Mouse (Mus musculus) kidney, postnatal 0 days (tissue): ENCODE measurements around the gene Taldo1. TPM values are rescaled to one million over a fixed set of nuclear protein-coding genes. Genes with fewer than 3 reads are reported as not detected.
A peak's percentile ranks its signal among the peaks of the same experiment; 100 is the strongest.

Source experiments
- ATAC-seq: fragments of 200-750 bp; cut with Nextera tagmentation; replicated peaks from 2 replicates; pipeline ENCODE4 v1.8.0; 2017; ENCODE audit warnings: low read depth, moderate number of reproducible peaks, moderate TSS enrichment, moderate library complexity; ENCODE audit not compliant: low FRiP score
- DNase-seq: peaks from one replicate; pipeline ENCODE4 v3.0.0-alpha.2; 2016; ENCODE audit warnings: low spot score
- H3K27ac ChIP-seq: fragments of 300-500 bp; sonication (generic); 2 replicates; pipeline ENCODE4 v1.5.1; 2014; ENCODE audit warnings: mild to moderate bottlenecking
- H3K27me3 ChIP-seq: fragments of 300-500 bp; sonication (generic); 2 replicates; pipeline ENCODE4 v1.6.1; 2014; ENCODE audit warnings: low read length, mixed read lengths; ENCODE audit not compliant: insufficient read depth
- H3K36me3 ChIP-seq: fragments of 300-500 bp; sonication (generic); 2 replicates; pipeline ENCODE4 v1.6.1; 2014; ENCODE audit warnings: low read length, mixed read lengths; ENCODE audit not compliant: insufficient read depth
- H3K4me1 ChIP-seq: fragments of 300-500 bp; sonication (generic); replicated peaks from 2 replicates; pipeline ENCODE4 v1.6.1; 2014; ENCODE audit warnings: antibody characterized with exemption, low read length, mixed read lengths; ENCODE audit not compliant: insufficient read depth
- H3K4me2 ChIP-seq: fragments of 300-500 bp; sonication (generic); 2 replicates; pipeline ENCODE4 v1.6.1; 2014; ENCODE audit warnings: mild to moderate bottlenecking, low read length, moderate library complexity, mixed read lengths
- H3K4me3 ChIP-seq: fragments of 300-500 bp; sonication (generic); replicated peaks from 2 replicates; pipeline ENCODE4 v1.5.1; 2014; ENCODE audit warnings: low read depth, low read length
- H3K9ac ChIP-seq: fragments of 300-500 bp; sonication (generic); 2 replicates; pipeline ENCODE4 v1.6.1; 2014; ENCODE audit warnings: low read depth, low read length
- H3K9me3 ChIP-seq: fragments of 300-500 bp; sonication (generic); replicated peaks from 2 replicates; pipeline ENCODE4 v1.6.1; 2016; ENCODE audit warnings: low read length, inconsistent platforms, mixed read lengths
- CTCF ChIP-seq: IDR thresholded peaks from 2 replicates; pipeline ENCODE4 v1.5.1; 2016; ENCODE audit warnings: antibody characterized with exemption, low read depth, mild to moderate bottlenecking, moderate library complexity
- WGBS: fragments of 180-500 bp; shearing (Covaris S2); extraction: QIAGEN DNeasy Blood & Tissue Kit; methylation state at CpG from one replicate; pipeline ENCODE4 v1.1.7; 2014; 5-methylcytosine and 5-hydroxymethylcytosine counted together
- polyA plus RNA-seq: library from polyadenylated mRNA; unstranded; fragments of >200 nt; fragmentation: Nextera tagmentation; extraction: Ambion mirVana; gene quantifications from 2 replicates; pipeline ENCODE4 v1.2.1, GENCODE M21; 2015

Taldo1 gene
- polyA plus RNA-seq, 1 experiment from 2014 or later: 420 TPM

GRCm38 (mm10) chr7:141437178-141438120 lies 45.5 kb downstream of the Taldo1 start, which contains the start of gene Slc25a22:
Slc25a22 (minus strand) TSS chr7:141437892.
- Histone ChIP-seq H3K36me3 (peaks cover 9% of the 10 kb centered on the region; the same call in 1 of the 2 replicates), H3K9ac (peak within 1 kb of the TSS; percentile 54), H3K4me2 (peak within 1 kb of the TSS; percentile 87), H3K27ac (no peak within 1 kb of the TSS), H3K27me3 (no peaks in the 10 kb centered on the region), H3K4me1 (peaks cover 23% of the 10 kb centered on the region), H3K4me3 (peak within 1 kb of the TSS; percentile 48), H3K9me3 (no peaks in the 10 kb centered on the region)
- ATAC-seq (peak; percentile 81), DNase-seq (peak; percentile 91)
- TF ChIP-seq CTCF: peak; percentile 77
- 5% methylated on average over 53 of the region's 53 CpGs for WGBS

GRCm38 (mm10) chr7:141438201-141438968 lies 46.4 kb downstream of the Taldo1 start:
- ATAC-seq: no peak
- peaks cover 32% of the 10 kb centered on the region for H3K4me1 ChIP-seq
- H3K36me3 ChIP-seq: peaks cover 6% of the 10 kb centered on the region; the same call in 1 of the 2 replicates
- no peaks in the 10 kb centered on the region for H3K9me3 ChIP-seq
- H3K4me2 ChIP-seq: no peak overlapping the region
- no peaks in the 10 kb centered on the region for H3K27me3 ChIP-seq
- H3K9ac ChIP-seq: no peak overlapping the region
- no peak overlapping the region for H3K27ac ChIP-seq
- no peak for DNase-seq
- H3K4me3 ChIP-seq: no peak overlapping the region
- no peak for TF ChIP-seq CTCF
- 92% methylated on average over 12 of the region's 12 CpGs for WGBS

GRCm38 (mm10) chr7:141439140-141439679 lies 47.2 kb downstream of the Taldo1 start:
- H3K36me3 ChIP-seq: peaks cover 5% of the 10 kb centered on the region; the same call in 1 of the 2 replicates
- H3K27me3 ChIP-seq: no peaks in the 10 kb centered on the region
- H3K4me2 ChIP-seq: no peak overlapping the region
- ATAC-seq: no peak
- H3K4me3 ChIP-seq: no peak overlapping the region
- TF ChIP-seq CTCF: no peak
- 92% methylated on average over 10 of the region's 10 CpGs for WGBS
- H3K27ac ChIP-seq: no peak overlapping the region
- H3K4me1 ChIP-seq: peaks cover 35% of the 10 kb centered on the region
- H3K9ac ChIP-seq: no peak overlapping the region
- no peak for DNase-seq
- no peaks in the 10 kb centered on the region for H3K9me3 ChIP-seq

GRCm38 (mm10) chr7:141439811-141440210 lies 47.8 kb downstream of the Taldo1 start:
- WGBS: 96% methylated on average over 11 of the region's 11 CpGs
- H3K4me1 ChIP-seq: peaks cover 30% of the 10 kb centered on the region

GRCm38 (mm10) chr7:141440613-141441012 lies 48.6 kb downstream of the Taldo1 start:
- peak; percentile 82 for TF ChIP-seq CTCF
- ATAC-seq (no peak), DNase-seq (no peak)
- H3K4me1 ChIP-seq: peaks cover 26% of the 10 kb centered on the region
- H3K36me3 ChIP-seq: peaks cover 5% of the 10 kb centered on the region; the same call in 1 of the 2 replicates
- 30% methylated on average over 6 of the region's 6 CpGs for WGBS
- H3K4me2 ChIP-seq: no peak overlapping the region
- no peak overlapping the region for H3K4me3 ChIP-seq
- no peak overlapping the region for H3K27ac ChIP-seq
- no peaks in the 10 kb centered on the region for H3K9me3 ChIP-seq
- H3K9ac ChIP-seq: no peak overlapping the region
- H3K27me3 ChIP-seq: no peaks in the 10 kb centered on the region

More at GRCm38 (mm10) chr7:141439811-141440210, 47.8 kb downstream of the Taldo1 start:
- peaks cover 5% of the 10 kb centered on the region; the same call in 1 of the 2 replicates for H3K36me3 ChIP-seq
- no peaks in the 10 kb centered on the region for H3K27me3 ChIP-seq
- H3K9ac ChIP-seq: no peak overlapping the region
- no peak for TF ChIP-seq CTCF
- ATAC-seq (no peak), DNase-seq (no peak)
- no peak overlapping the region for H3K4me3 ChIP-seq
- H3K4me2 ChIP-seq: no peak overlapping the region
- no peaks in the 10 kb centered on the region for H3K9me3 ChIP-seq
- H3K27ac ChIP-seq: no peak overlapping the region

- Histone ChIP-seq H3K27ac (no peak overlapping the region), H3K4me3 (no peak overlapping the region), H3K9ac (no peak overlapping the region), H3K9me3 (no peaks in the 10 kb centered on the region), H3K27me3 (no peaks in the 10 kb centered on the region), H3K4me1 (peaks cover 23% of the 10 kb centered on the region), H3K4me2 (no peak overlapping the region), H3K36me3 (peaks cover 5% of the 10 kb centered on the region; the same call in 1 of the 2 replicates)
- TF ChIP-seq CTCF: no peak
- DNase-seq: no peak
- no peak for ATAC-seq
- WGBS: 86% methylated on average over 9 of the region's 9 CpGs
Observed at GRCm38 (mm10) chr7:141441460-141441859, 49.5 kb downstream of the Taldo1 start.
